In the genomic region with DNA sequence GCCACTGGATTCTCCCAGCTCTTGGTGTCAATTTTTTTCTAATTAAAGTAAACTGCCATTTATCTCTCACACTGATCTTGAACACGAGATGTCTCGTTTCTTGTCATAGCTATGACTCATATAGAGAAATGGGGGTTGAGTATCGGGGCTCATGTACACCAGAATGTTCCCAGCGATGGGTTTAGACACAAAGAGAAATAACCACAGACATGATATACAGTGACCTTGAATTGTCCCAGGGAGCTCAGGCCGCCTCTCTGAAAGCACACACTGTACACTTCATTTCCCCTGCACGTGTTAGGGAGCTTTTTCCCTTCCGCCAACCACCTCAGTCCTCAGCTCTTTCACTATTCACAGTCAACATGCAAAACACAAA, we compare ENCODE assay signal across 17 mouse cellular contexts.
DNase-seq lines count a peak whose midpoint lies in the region; ATAC-seq lines count a peak whose summit lies in the region.
"Had no signal": no experiment of that assay in that cellular context is flagged by ENCODE, and none has a peak within 500 bp of the region (broad histone marks: within the 10 kb centered on the region; RNA-seq: fewer than 3 reads in every experiment).

No protein-coding gene starts in this region.

- peaks cover 85% of the 10 kb centered on the region for H3K4me1 ChIP-seq in heart, embryonic 13.5 days
- peaks cover 12% of the 10 kb centered on the region for H3K4me1 ChIP-seq in forebrain, embryonic 14.5 days (ENCODE audit: control insufficient read depth, insufficient read depth, low read length)

- no peaks in the 10 kb centered on the region for H3K9me3 ChIP-seq in heart, embryonic 13.5 days
- H3K9me3 ChIP-seq in forebrain, embryonic 14.5 days (replicated peaks; ENCODE audit: control insufficient read depth, low read length) = no peaks in the 10 kb centered on the region
- H3K9me3 ChIP-seq: lung, embryonic 15.5 days; midbrain, embryonic 13.5 days; neural tube, embryonic 13.5 days had no signal

- H3K4me2 ChIP-seq in heart, embryonic 13.5 days = peak overlapping the region; percentile 25; the same call in 1 of the 2 replicates
- H3K4me2 ChIP-seq in forebrain, embryonic 14.5 days (ENCODE audit: low read length) = no peak overlapping the region
- H3K4me2 ChIP-seq: lung, embryonic 15.5 days; midbrain, embryonic 13.5 days; neural tube, embryonic 13.5 days had no signal

- peak overlapping the region; percentile 71 for H3K27ac ChIP-seq in heart, embryonic 13.5 days (replicated peaks)
- H3K27ac ChIP-seq in forebrain, embryonic 14.5 days (ENCODE audit: low read depth, low read length) = no peak overlapping the region
- H3K27ac ChIP-seq: lung, embryonic 15.5 days; midbrain, embryonic 13.5 days; neural tube, embryonic 13.5 days had no signal

- peak overlapping the region; percentile 47; the same call in 1 of the 2 replicates for H3K9ac ChIP-seq in heart, embryonic 13.5 days
- no peak overlapping the region for H3K9ac ChIP-seq in forebrain, embryonic 14.5 days (ENCODE audit: low read length)
- H3K9ac ChIP-seq: forebrain, postnatal 0 days; lung, embryonic 15.5 days; midbrain, embryonic 13.5 days; neural tube, embryonic 13.5 days had no signal

- intact Hi-C loops in heart, postnatal 36 days (cut with DNase I) = no loop called here

- DNase-seq in heart, postnatal 36 days = no peak
- peak; percentile 93 for DNase-seq in 416B (ENCODE audit: low read depth)
- peak; percentile 83 for DNase-seq in A20 (ENCODE audit: low read depth, low spot score)
- DNase-seq in cerebellum, postnatal 10 days = no peak
- no peak for DNase-seq in urinary bladder, postnatal 10 days (ENCODE audit: low spot score)
- DNase-seq in forebrain, embryonic 14.5 days (ENCODE audit: low spot score) = no peak
- DNase-seq: cerebellum, adult 11-12 months; forebrain, postnatal 0 days; retina, postnatal 1 day; spleen, adult 18-20 months; thymus, adult 18-20 months had no signal

- no peak overlapping the region for H3K4me3 ChIP-seq in heart, embryonic 13.5 days
- H3K4me3 ChIP-seq in forebrain, embryonic 14.5 days (ENCODE audit: low read depth, low read length) = no peak overlapping the region
- H3K4me3 ChIP-seq: lung, embryonic 15.5 days; midbrain, embryonic 13.5 days; neural tube, embryonic 13.5 days had no signal

- H3K36me3 ChIP-seq in heart, embryonic 13.5 days = peaks cover 15% of the 10 kb centered on the region
- no peaks in the 10 kb centered on the region for H3K36me3 ChIP-seq in forebrain, embryonic 14.5 days (ENCODE audit: control insufficient read depth, insufficient read depth, low read length)
- H3K36me3 ChIP-seq: lung, embryonic 15.5 days; midbrain, embryonic 13.5 days; neural tube, embryonic 13.5 days had no signal

- no peaks in the 10 kb centered on the region for H3K27me3 ChIP-seq in heart, embryonic 13.5 days (replicated peaks)
- H3K27me3 ChIP-seq in forebrain, embryonic 14.5 days (replicated peaks; ENCODE audit: control insufficient read depth, insufficient read depth, low read length) = no peaks in the 10 kb centered on the region
- H3K27me3 ChIP-seq: lung, embryonic 15.5 days; midbrain, embryonic 13.5 days; neural tube, embryonic 13.5 days had no signal

- no peak for ATAC-seq in heart, embryonic 13.5 days (ENCODE audit: extremely low read depth, insufficient number of reproducible peaks, low FRiP score, low TSS enrichment)
- peak; percentile 14; the same call in 1 of the 2 replicates for ATAC-seq in common myeloid progenitor, adult 5-6 weeks (replicated peaks; ENCODE audit: low read depth, poor library complexity, severe bottlenecking)
- ATAC-seq in forebrain, embryonic 14.5 days = no peak
- ATAC-seq: forebrain, postnatal 0 days; intestine, postnatal 0 days; midbrain, embryonic 13.5 days had no signal

- WGBS in heart, embryonic 13.5 days = 43% methylated on average over 7 of the region's 7 CpGs
- WGBS in forebrain, embryonic 14.5 days = 81% methylated on average over 7 of the region's 7 CpGs

Comparison
In these comparisons a context has a peak if more than half of its experiments do, and no peak if none do; other contexts are left out.
1. DNase-seq: peak in 416B (single experiment) and A20 (single experiment); none in heart, postnatal 36 days (0 of 2), cerebellum, postnatal 10 days (0 of 2), urinary bladder, postnatal 10 days (single experiment) and forebrain, embryonic 14.5 days (single experiment).